Mouse (Mus musculus) testis, adult 2 months (tissue): ENCODE measurements around the gene Slc1a3.

Experiments used
- CTCF ChIP-seq: fragments of 200-500 bp; IDR thresholded peaks from 2 replicates; pipeline ENCODE4 v1.5.1; 2012; ENCODE audit warnings: low read depth, mild to moderate bottlenecking, inconsistent platforms, low read length, moderate library complexity; ENCODE audit not compliant: control insufficient read depth, insufficient read depth, insufficient replicate concordance
- POLR2A ChIP-seq: fragments of 200-500 bp; IDR thresholded peaks from 2 replicates; pipeline ENCODE4 v1.6.1; 2012; ENCODE audit warnings: low read depth, mild to moderate bottlenecking, inconsistent platforms, low read length, moderate library complexity; ENCODE audit not compliant: control insufficient read depth

DNA sequence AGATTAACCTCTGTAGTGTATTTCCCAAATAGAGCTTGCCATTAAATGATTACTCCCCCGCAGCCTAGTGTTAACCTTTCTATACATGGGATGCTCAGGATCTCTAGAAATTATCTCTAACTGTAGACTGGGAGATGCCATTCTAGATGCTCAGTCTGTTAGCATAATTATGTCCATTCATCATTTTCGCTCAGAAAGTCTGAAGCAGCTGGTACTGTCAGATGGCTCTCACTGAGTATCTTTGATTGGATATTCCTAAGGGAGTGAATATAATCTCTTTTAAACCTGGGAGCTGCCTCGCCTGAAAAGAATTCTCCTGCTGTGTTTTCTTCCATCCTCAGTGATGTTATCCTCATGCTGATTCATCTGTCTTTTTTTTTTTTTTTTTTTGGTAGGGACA lies 76.2 kb downstream of the Slc1a3 start:
- TF ChIP-seq CTCF = no peak
- TF ChIP-seq POLR2A = no peak
